Mouse (Mus musculus) embryonic facial prominence, embryonic 11.5 days (tissue): ENCODE data around the gene Tns2. TPM values are rescaled to one million over a fixed set of nuclear protein-coding genes. Genes with fewer than 3 reads are reported as not detected.

Source experiments
- ATAC-seq: fragments of 200-750 bp; cut with Nextera tagmentation; replicated peaks from 2 replicates; pipeline ENCODE4 v1.8.0; 2017; ENCODE audit warnings: low read depth; ENCODE audit not compliant: insufficient number of reproducible peaks, low FRiP score, low TSS enrichment
- DNase-seq: peaks from one replicate; pipeline ENCODE4 v3.0.0-alpha.2; 2015; ENCODE audit warnings: low spot score
- H3K27ac ChIP-seq: fragments of 300-500 bp; sonication (generic); replicated peaks from 2 replicates; pipeline ENCODE4 v1.5.1; 2014; ENCODE audit warnings: mild to moderate bottlenecking, low read depth, low read length, control low read depth
- H3K27me3 ChIP-seq: fragments of 300-500 bp; sonication (generic); 2 replicates; pipeline ENCODE4 v1.6.1; 2014; ENCODE audit warnings: mild to moderate bottlenecking, low read length, moderate library complexity, mixed read lengths; ENCODE audit not compliant: control insufficient read depth, insufficient read depth
- H3K36me3 ChIP-seq: fragments of 300-500 bp; sonication (generic); replicated peaks from 2 replicates; pipeline ENCODE4 v1.6.1; 2014; ENCODE audit warnings: low read depth, mild to moderate bottlenecking, low read length, moderate library complexity, mixed read lengths; ENCODE audit not compliant: control insufficient read depth, insufficient read depth
- H3K4me1 ChIP-seq: fragments of 300-500 bp; sonication (generic); 2 replicates; pipeline ENCODE4 v1.6.1; 2014; ENCODE audit warnings: low read length, mixed read lengths; ENCODE audit not compliant: control insufficient read depth, insufficient read depth
- H3K4me2 ChIP-seq: fragments of 300-500 bp; sonication (generic); 2 replicates; pipeline ENCODE4 v1.6.1; 2014; ENCODE audit warnings: low read depth, mild to moderate bottlenecking, control low read depth, low read length, moderate library complexity
- H3K4me3 ChIP-seq: fragments of 300-500 bp; sonication (generic); 2 replicates; pipeline ENCODE4 v1.5.1; 2014; ENCODE audit warnings: low read depth, low read length, control low read depth
- H3K9ac ChIP-seq: fragments of 300-500 bp; sonication (generic); replicated peaks from 2 replicates; pipeline ENCODE4 v1.6.1; 2014; ENCODE audit warnings: mild to moderate bottlenecking, control low read depth, low read length
- H3K9me3 ChIP-seq: fragments of 300-500 bp; sonication (generic); replicated peaks from 2 replicates; pipeline ENCODE4 v1.6.1; 2016; ENCODE audit warnings: mild to moderate bottlenecking, low read length, inconsistent platforms, mixed read lengths; ENCODE audit not compliant: control insufficient read depth
- WGBS: fragments of 180-500 bp; shearing (Covaris S2); extraction: QIAGEN DNeasy Blood & Tissue Kit; methylation state at CpG from one replicate; pipeline ENCODE4 v1.1.7; 2014; 5-methylcytosine and 5-hydroxymethylcytosine counted together
- polyA plus RNA-seq: library from polyadenylated mRNA; unstranded; fragments of >200 nt; fragmentation: Nextera tagmentation; extraction: Ambion mirVana; gene quantifications from 2 replicates; pipeline ENCODE4 v1.2.1, GENCODE M21; 2014

The Tns2 gene
- polyA plus RNA-seq, 1 experiment from 2014 or later: 14.0 TPM

DNA sequence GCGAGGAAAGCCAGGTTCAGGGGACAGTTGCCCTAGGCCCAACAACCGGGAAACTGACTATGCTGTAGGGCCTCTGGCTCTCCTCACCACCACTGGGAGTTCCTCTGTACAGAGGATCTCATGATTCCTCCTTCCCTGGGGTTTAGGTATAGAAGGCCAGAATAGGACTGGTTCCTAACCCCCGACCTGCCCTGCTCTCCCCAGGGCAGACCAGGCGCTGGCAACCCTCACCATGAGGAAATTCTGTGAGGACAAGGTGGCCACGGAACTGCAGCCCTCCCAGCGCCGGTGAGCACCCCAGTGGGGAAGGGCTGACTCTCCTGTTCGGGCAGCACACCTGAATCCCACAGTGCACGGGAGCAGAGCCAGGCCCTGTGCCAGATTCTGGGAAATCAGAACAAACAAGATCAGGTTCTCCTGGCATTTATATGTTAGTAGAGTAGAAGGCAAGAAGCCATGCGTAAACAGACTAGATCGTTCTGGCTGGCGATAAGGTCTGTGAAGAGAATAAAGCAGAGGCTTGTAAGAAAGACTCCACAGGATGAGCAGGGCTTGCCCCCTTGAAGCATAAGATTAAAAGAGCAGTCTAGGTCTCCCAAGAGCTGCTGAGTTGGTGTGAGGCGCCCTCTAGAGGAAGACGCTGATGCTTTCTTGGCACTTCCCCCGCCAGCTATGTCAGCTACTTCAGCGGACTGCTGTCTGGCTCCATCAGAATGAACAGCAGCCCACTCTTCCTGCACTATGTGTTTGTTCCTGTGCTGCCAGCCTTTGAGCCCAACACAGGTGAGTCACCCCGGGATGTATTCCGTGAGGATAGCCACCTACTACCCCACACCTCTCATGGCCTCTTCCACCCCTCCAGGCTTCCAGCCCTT lies 8.7 kb downstream of the Tns2 start:
- peak; percentile 81 for DNase-seq
- Histone ChIP-seq H3K27ac (no peak overlapping the region), H3K4me2 (no peak overlapping the region), H3K36me3 (no peaks in the 10 kb centered on the region; the same call in 1 of the 2 replicates), H3K4me1 (peaks cover 10% of the 10 kb centered on the region), H3K9ac (no peak overlapping the region), H3K27me3 (no peaks in the 10 kb centered on the region; the same call in 1 of the 2 replicates), H3K9me3 (no peaks in the 10 kb centered on the region), H3K4me3 (no peak overlapping the region)
- 52% methylated on average over 18 of the region's 18 CpGs for WGBS
- ATAC-seq: no peak; the same call in 1 of the 2 replicates

- Histone ChIP-seq H3K9ac (no peak overlapping the region), H3K9me3 (no peaks in the 10 kb centered on the region), H3K4me1 (peaks cover 8% of the 10 kb centered on the region), H3K4me3 (no peak overlapping the region), H3K36me3 (no peaks in the 10 kb centered on the region; the same call in 1 of the 2 replicates), H3K27ac (no peak overlapping the region), H3K27me3 (no peaks in the 10 kb centered on the region; the same call in 1 of the 2 replicates), H3K4me2 (no peak overlapping the region)
- ATAC-seq: no peak
- no peak for DNase-seq
- 95% methylated on average over 7 of the region's 7 CpGs for WGBS
Observed at GRCm38 (mm10) chr15:102110271-102110670, 10.1 kb downstream of the Tns2 start.

DNA sequence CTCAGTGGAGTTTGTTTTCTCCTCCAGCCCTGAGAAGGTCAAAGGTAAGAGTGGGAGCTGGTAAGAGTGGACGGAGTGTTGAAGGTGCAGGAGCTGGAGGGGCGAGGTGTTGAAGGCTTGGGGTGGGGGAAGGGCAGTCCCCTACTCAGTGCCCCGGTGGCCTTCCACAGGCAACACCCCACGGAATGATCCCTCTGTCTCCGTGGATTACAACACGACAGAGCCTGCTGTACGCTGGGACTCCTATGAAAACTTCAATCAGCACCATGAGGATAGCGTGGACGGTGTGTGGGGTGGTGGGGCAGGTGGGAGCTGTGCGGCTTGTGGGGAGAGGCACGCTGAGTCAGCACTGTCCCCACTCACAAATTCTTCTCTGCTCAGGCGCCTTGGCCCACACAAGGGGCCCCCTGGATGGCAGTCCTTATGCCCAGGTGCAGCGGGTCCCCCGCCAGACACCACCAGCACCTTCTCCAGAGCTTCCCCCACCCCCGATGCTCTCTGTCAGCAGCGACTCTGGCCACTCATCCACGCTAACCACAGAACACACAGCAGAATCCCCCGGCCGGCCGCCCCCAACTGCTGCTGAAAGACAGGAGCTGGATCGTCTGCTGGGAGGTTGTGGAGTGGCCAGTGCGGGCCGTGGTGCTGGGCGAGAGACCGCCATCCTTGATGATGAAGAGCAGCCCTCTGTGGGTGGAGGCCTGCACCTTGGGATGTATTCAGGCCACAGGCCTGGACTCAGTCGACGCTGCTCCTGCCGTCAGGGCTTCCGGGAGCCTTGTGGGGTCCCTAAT lies 10.7 kb downstream of the Tns2 start:
- DNase-seq (no peak), ATAC-seq (no peak)
- Histone ChIP-seq H3K4me2 (no peak overlapping the region), H3K36me3 (no peaks in the 10 kb centered on the region; the same call in 1 of the 2 replicates), H3K27me3 (no peaks in the 10 kb centered on the region; the same call in 1 of the 2 replicates), H3K9me3 (no peaks in the 10 kb centered on the region), H3K9ac (no peak overlapping the region), H3K4me1 (peaks cover 8% of the 10 kb centered on the region), H3K27ac (no peak overlapping the region), H3K4me3 (no peak overlapping the region)
- 82% methylated on average over 29 of the region's 29 CpGs for whole genome bisulfite sequencing

DNA sequence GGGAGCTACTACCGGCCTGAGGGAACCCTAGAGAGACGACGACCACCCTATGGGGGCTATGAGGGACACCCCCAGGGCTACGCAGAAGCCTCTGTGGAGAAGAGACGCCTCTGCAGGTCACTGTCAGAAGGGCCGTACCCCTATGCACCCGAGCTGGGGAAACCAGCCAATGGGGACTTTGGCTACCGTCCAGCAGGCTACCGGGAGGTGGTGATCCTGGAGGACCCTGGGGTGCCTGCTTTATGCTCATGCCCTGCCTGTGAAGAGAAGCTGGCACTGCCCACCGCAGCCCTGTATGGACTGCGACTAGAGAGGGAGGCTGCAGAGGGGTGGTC lies 11.2 kb downstream of the Tns2 start:
- Histone ChIP-seq H3K36me3 (no peaks in the 10 kb centered on the region; the same call in 1 of the 2 replicates), H3K4me1 (peaks cover 5% of the 10 kb centered on the region)
- 90% methylated on average over 11 of the region's 11 CpGs for WGBS

DNA sequence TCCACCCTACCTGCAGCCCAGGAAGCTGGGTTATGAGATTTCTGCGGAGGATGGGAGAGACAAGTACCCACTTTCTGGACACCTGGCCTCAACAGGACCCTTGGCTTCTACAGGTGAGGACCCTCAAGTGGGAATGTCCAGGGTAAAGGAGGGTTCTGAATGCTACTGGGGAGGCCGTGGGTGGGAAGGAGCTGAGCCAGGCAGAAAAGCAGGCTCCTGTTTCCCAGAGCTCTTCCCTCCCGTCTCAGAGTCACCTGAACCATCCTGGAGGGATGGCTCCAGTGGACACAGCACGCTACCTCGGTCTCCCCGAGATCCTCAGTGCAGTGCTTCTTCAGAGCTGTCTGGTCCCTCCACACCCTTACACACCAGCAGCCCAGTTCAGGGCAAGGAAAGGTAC lies 12.0 kb downstream of the Tns2 start:
- ATAC-seq: no peak
- Histone ChIP-seq H3K27me3 (no peaks in the 10 kb centered on the region), H3K4me1 (peaks cover 2% of the 10 kb centered on the region; the same call in 1 of the 2 replicates), H3K27ac (no peak overlapping the region), H3K4me2 (no peak overlapping the region), H3K9ac (no peak overlapping the region), H3K4me3 (no peak overlapping the region), H3K36me3 (no peaks in the 10 kb centered on the region; the same call in 1 of the 2 replicates), H3K9me3 (no peaks in the 10 kb centered on the region)
- 90% methylated on average over 6 of the region's 6 CpGs for WGBS
- no peak for DNase-seq

More for the DNA sequence above, 11.2 kb downstream of the Tns2 start:
- no peak overlapping the region for H3K9ac ChIP-seq
- no peak overlapping the region for H3K4me2 ChIP-seq
- ATAC-seq: no peak
- no peaks in the 10 kb centered on the region for H3K9me3 ChIP-seq
- no peak overlapping the region for H3K27ac ChIP-seq
- H3K27me3 ChIP-seq: no peaks in the 10 kb centered on the region; the same call in 1 of the 2 replicates
- no peak for DNase-seq
- no peak overlapping the region for H3K4me3 ChIP-seq

GRCm38 (mm10) chr15:102112827-102113226 lies 12.6 kb downstream of the Tns2 start:
- no peak overlapping the region for H3K4me2 ChIP-seq
- ATAC-seq (no peak), DNase-seq (no peak)
- no peaks in the 10 kb centered on the region for H3K4me1 ChIP-seq
- H3K4me3 ChIP-seq: no peak overlapping the region
- H3K9ac ChIP-seq: no peak overlapping the region
- 81% methylated on average over 8 of the region's 8 CpGs for WGBS
- H3K27me3 ChIP-seq: no peaks in the 10 kb centered on the region
- H3K27ac ChIP-seq: no peak overlapping the region
- H3K9me3 ChIP-seq: no peaks in the 10 kb centered on the region
- no peaks in the 10 kb centered on the region; the same call in 1 of the 2 replicates for H3K36me3 ChIP-seq

DNA sequence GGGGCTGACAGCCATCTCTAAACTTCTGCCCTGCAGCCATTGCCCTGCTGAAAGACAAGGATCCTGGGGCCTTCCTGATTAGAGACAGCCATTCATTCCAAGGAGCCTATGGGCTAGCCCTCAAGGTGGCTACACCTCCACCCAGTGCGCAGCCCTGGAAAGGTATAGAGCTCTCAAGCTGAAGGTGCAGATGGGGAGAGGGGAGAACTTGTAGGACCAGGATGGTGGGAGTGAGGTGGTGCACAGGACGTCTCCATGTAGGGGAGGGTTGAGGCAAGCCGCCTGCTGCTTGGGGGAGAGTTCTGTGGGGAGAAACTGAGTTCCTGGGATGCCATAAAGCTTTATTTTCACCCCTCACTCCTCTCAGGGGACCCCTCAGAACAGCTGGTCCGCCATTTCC lies 13.5 kb downstream of the Tns2 start:
- 83% methylated on average over 4 of the region's 4 CpGs for WGBS
- Histone ChIP-seq H3K36me3 (peaks cover 3% of the 10 kb centered on the region), H3K4me3 (no peak overlapping the region), H3K9ac (no peak overlapping the region), H3K27me3 (no peaks in the 10 kb centered on the region), H3K4me1 (no peaks in the 10 kb centered on the region), H3K27ac (no peak overlapping the region), H3K4me2 (no peak overlapping the region), H3K9me3 (no peaks in the 10 kb centered on the region)
- ATAC-seq (no peak), DNase-seq (no peak)
